Mouse (Mus musculus): Measurements from ENCODE around the gene Pcnx.
"Not testable (repeated sequence)": the region's sequence is repeated elsewhere in the genome, so short reads cannot be mapped to it uniquely, and the experiment has no call there.

The Pcnx gene

DNA sequence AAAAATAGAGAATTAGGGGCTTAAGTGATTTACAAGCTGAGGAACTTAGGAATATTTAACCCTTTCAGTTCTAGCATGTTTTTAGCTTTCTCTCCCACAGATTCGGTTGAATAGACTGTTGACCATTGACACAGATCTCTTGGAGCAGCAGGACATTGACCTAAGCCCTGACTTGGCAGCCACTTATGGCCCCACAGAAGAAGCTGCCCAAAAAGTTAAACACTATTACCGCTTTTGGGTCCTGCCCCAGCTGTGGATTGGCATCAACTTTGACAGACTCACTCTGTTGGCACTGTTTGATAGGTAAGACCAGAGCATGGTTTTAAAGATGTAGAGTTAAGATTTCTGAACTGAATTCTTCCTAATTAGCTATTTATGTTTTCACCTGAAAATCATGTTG is 90.2 kb downstream of the Pcnx start:
- ATAC-seq (ENCODE audit: low TSS enrichment), result no peak

GRCm38 (mm10) chr12:81958351-81958750 is 98.5 kb downstream of the Pcnx start:
- no peak for ATAC-seq (ENCODE audit: low TSS enrichment)

DNA sequence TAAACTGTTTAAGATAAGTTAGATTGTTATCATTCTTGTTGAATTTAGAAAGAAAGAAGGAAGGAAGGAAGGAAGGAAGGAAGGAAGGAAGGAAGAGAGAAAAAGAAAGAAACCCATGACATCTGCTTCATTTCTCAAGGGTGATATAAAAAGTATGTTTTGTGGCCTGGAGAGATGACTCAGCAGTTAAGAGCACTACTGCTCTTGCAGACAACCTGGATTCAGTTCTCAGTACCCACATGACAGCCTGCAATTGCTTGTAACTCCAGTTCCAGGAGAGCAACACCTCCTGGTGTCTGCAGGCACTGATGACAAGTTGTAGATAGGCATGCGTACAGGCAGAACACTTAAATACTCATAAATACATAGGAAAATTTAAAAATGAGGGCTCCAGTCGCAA is 105.6 kb downstream of the Pcnx start:
- 0 out of 2 replicates have a peak, but pooled peaks have one; percentile 31 for ATAC-seq (ENCODE audit: low TSS enrichment)

DNA sequence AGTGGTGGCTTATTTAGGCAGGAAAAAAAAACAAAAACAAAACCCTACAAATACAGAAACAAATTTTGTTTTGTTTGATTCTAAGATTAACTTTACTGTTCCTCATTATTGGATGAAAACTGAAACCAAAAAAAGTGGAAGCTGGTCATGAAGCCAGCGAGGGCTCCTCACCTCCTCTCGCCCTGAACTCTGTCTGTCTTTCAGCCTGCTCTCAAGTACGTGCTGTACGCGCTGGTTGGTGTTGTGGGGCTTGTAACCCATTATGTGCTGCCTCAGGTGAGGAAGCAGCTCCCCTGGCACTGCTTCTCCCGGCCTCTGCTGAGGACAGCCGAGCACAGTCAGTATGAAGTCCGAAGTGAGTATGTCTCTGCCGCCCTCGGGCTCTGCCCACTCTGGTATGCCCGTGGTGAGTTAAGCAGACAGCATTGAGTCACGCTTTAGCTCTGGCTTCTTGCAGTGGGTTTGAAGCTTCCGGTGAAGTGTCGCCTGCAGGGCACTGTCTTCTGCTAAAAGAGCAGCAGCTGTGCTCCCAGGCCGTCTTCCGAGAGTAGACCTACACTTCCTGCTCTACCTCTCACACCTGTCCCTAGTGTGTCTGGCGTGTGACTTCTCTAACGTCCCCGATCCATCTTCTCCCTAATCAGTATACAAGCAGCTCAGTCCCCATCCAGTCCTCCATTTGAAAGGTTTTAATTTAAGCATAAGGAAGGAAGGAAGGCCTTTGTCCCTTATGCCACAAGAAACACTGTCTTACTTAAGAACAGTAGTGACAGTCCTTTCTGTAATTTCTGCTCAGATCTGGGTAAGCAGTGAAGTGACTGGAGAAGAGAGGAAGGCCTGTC is 111.4 kb downstream of the Pcnx start:
- peak; percentile 46 for ATAC-seq (ENCODE audit: low TSS enrichment)

- peak; percentile 87 for ATAC-seq (ENCODE audit: low TSS enrichment)
These were observed 112.1 kb downstream of the Pcnx start for GRCm38 (mm10) chr12:81971884-81972362.

DNA sequence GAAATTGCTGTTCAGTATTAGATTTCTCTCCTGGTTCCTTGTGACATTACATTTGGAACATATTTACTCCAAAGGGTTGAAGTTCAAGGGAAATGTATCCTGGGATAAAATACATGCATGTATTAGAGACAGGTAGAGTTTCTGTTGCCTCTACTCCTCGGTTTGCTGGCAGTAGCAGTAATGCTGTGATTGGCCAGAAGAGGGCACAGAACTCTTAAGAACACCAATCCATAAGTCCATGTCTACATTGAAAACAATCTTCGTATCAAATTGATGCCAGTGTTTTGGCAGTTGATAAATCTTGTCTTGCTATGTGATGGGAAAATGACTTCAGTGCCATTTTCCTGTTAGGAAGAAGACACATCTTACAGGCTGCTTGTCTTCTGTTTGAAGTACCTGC is 115.0 kb downstream of the Pcnx start:
- ATAC-seq (ENCODE audit: low TSS enrichment), result no peak

- peak; percentile 45; the same call in 1 of the 2 replicates for ATAC-seq (ENCODE audit: low TSS enrichment)
These were observed 117.5 kb downstream of the Pcnx start for GRCm38 (mm10) chr12:81977346-81977745.

DNA sequence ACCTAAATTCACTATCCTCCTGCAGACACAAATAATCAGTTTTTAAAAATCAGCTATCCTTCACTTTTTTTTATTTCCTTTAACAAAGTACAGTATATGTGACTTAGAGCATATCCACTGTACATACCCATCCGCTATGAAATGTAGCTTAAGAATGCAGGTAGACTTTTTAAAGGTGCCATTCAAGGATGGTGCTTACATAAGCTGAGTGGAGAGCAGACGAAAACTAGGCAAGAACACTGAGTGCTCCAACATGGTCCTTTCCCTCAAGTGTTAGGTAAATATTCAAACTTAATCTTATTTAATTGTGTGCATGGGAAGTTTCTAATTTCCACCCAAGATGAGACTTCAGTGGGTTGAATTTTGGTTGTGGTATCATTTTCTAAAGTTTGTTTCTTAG is 119.5 kb downstream of the Pcnx start:
- ATAC-seq (ENCODE audit: low TSS enrichment), result 0 out of 2 replicates have a peak, but pooled peaks have one; percentile 18

- ATAC-seq (ENCODE audit: low TSS enrichment), result no peak
These were observed 132.3 kb downstream of the Pcnx start for GRCm38 (mm10) chr12:81992106-81992505.

DNA sequence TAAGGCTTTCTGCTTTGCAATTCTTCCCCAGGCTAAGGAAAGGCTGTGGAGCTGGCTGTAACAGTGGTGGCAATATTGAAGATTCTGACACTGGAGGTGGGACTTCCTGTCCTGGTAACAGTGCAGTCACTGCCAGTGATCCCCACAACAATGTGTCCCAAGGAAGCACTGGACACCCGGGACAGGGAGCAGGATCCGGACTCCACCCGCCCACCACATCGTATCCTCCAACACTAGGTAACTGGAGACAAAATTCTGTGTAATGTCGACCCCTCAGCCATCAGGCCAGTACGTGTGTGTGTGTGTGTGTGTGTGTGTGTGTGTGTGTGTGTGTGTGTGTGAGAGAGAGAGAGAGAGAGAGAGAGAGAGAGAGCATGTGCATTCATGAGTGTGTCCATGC is 133.2 kb downstream of the Pcnx start:
- no peak for ATAC-seq (ENCODE audit: low TSS enrichment)

DNA sequence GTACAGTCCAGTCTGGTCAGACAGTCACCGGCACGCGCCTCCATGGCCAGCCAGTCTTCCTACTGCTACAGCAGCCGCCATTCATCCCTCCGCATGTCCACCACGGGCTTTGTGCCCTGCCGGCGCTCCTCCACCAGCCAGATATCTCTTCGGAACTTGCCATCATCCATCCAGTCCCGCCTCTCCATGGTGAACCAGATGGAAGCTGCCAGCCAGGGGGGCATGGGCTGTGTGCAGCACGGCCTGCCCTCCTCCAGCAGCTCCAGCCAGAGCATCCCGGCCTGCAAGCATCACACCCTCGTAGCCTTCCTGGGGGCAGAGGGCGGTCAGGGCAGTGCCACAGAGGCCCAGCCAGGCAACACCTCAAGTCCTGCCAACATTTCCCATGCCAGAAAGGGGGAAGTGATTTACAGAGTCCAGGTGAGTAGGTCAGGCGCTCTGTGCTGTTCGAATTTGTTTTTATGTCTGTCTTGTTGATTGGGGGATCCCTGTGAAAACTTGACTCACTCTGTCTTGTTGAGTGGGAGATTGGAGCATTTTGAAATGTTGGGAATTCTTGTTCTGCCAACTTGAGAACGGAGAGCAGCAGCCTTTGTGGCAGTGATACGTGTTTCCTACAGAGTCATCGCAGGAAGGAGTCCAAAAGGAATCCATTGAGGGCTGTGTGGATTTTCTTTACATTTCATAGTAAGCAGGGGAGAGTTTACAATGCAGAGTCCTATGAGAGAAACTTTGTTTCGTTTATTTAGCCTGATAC is 135.3 kb downstream of the Pcnx start:
- peak; percentile 79 for ATAC-seq (ENCODE audit: low TSS enrichment)

DNA sequence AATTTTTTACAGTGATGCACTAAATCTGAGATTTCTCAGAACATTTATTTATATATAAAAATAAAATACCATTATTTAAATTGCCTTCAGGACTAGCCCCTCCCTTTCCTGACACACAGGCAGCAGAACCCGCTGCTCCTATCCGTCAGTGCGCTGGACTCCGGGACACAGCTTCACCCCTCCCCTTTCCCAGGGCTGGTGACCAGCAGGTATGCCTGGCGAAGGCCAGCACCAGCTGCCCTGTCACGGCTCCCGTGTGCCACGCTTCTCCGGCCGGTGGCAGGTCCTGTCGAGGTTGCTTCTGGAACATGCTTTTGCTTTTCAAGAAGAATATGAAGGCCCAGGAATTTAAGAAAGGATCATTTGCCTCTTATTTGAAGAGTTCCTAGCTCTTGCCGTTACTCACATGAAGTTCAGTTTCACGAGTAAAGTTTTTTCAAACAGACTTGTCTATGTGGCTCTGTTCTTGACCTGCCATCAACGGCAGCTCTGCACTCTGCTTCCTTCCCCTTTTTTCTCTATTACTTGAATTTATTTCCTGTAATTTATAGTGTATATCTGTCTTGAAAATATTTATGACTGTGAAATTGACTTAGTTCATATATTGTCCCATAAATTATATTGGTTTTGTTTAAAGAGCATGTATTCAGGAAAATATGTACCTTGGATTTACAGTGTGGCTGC is 137.0 kb downstream of the Pcnx start:
- no peak for ATAC-seq (ENCODE audit: low TSS enrichment)

GRCm38 (mm10) chr12:81997497-81997896 is 137.7 kb downstream of the Pcnx start:
- ATAC-seq (ENCODE audit: low TSS enrichment), result no peak

- peak; percentile 99 for ATAC-seq (ENCODE audit: low TSS enrichment)
These were observed 142.9 kb downstream of the Pcnx start for GRCm38 (mm10) chr12:82002697-82003096.

- ATAC-seq (ENCODE audit: low TSS enrichment), result peak; percentile 94
These were observed 166.2 kb downstream of the Pcnx start for GRCm38 (mm10) chr12:82025901-82026633.

GRCm38 (mm10) chr12:82033524-82033923 is 173.7 kb downstream of the Pcnx start:
- peak; percentile 100 for ATAC-seq (ENCODE audit: low TSS enrichment)

- not testable (repeated sequence) for ATAC-seq (ENCODE audit: low TSS enrichment)
These were observed 174.2 kb downstream of the Pcnx start for GRCm38 (mm10) chr12:82033973-82034372.

- ATAC-seq (ENCODE audit: low TSS enrichment), result not testable (repeated sequence)
These were observed 184.3 kb downstream of the Pcnx start for GRCm38 (mm10) chr12:82044078-82044477.
